Comparison of ENCODE assay signal across 15 mouse cellular contexts in genomic region chr1:52274210-52274609, GRCm38 (mm10). TPM values are rescaled to one million over a fixed set of nuclear protein-coding genes. Genes with fewer than 3 reads are reported as not detected.
DNase-seq lines count a peak whose midpoint lies in the region; ATAC-seq lines count a peak whose summit lies in the region.
"Had no signal": no experiment of that assay in that cellular context is flagged by ENCODE, and none has a peak within 500 bp of the region (broad histone marks: within the 10 kb centered on the region; RNA-seq: fewer than 3 reads in every experiment).

No protein-coding gene starts in this region.

- DNase-seq in cerebellum, postnatal 10 days = no peak
- DNase-seq in A20 (ENCODE audit: low read depth, low spot score) = peak; percentile 21
- DNase-seq in brain, adult 2 months (ENCODE audit: low read depth, low spot score) = peak; percentile 80
- no peak for DNase-seq in heart, adult 11 months
- no peak for DNase-seq in thymus, postnatal 4 days
- DNase-seq: gastrocnemius, postnatal 14 days; heart, postnatal 10 days; kidney, adult 2 months; kidney, postnatal 10 days had no signal

- ATAC-seq in cerebellum, adult (ENCODE audit: insufficient number of reproducible peaks, low FRiP score, low TSS enrichment) = peak; percentile 50
- peak; percentile 33 for ATAC-seq in megakaryocyte, adult 5-6 weeks (ENCODE audit: poor library complexity, severe bottlenecking)
- ATAC-seq: inflammation-experienced regulatory T-cells, adult 6 months; lung, postnatal 0 days; midbrain, embryonic 13.5 days; Patski had no signal

RNA-seq across cellular contexts. Expression of gene Gls, which starts 41.2 kb away (rescaled TPM):
- 136 and 170 TPM in 2 replicates for total RNA-seq in megakaryocyte, adult 5-6 weeks (2015)
- total RNA-seq in megakaryocyte, adult 5-6 weeks (2017) = 118 and 133 TPM in 2 replicates

Comparison
In these comparisons a context has a peak if more than half of its experiments do, and no peak if none do; other contexts are left out.
1. DNase-seq: peak in A20 (single experiment) and brain, adult 2 months (single experiment); none in cerebellum, postnatal 10 days (0 of 2), heart, adult 11 months (single experiment) and thymus, postnatal 4 days (single experiment).